Mouse (Mus musculus) gastrocnemius, postnatal 25 days (tissue): ENCODE data around the gene Doc2a. TPM values are rescaled to one million over a fixed set of nuclear protein-coding genes. Genes with fewer than 3 reads are reported as not detected.
A peak's percentile ranks its signal among the peaks of the same experiment; 100 is the strongest.

Source experiments
- DNase-seq: peaks from one replicate; pipeline ENCODE4 v3.0.0; 2022
- total RNA-seq, 2 experiments: library from RNA; stranded (reverse); gene quantifications; 1 replicate in 1 of 2; 2 replicates in 1 of 2; pipeline ENCODE4 v1.2.3; 2021

Doc2a gene
- total RNA-seq, 2 experiments from 2014 or later = not detected

DNA sequence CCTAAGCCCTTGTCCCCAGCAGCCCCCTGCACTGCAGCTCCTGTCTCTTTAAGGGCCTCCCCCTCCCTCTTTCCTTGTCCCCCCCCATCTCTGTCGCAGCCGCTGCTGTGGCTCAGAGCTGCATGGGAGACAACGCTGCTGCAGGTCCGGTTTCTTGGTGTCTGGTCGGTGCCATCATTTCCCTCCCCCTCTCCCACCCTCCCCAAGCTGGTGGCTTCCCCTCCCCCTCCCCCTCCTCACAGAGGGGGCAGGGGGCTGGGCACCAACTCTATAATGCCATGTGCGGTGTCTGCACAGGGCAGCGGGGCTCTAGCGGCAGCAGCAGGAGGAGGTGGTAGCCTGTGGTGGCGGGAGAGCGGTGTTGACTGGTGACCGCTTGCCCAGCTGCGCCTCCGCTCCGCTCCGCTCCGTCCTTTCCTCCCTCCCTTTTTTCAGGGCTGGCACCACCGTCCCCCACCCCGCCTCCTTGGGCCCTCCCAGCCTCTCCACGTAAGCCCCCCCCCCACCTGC, 24.0 kb upstream of the Doc2a start:
- peak; percentile 19 for DNase-seq

DNA sequence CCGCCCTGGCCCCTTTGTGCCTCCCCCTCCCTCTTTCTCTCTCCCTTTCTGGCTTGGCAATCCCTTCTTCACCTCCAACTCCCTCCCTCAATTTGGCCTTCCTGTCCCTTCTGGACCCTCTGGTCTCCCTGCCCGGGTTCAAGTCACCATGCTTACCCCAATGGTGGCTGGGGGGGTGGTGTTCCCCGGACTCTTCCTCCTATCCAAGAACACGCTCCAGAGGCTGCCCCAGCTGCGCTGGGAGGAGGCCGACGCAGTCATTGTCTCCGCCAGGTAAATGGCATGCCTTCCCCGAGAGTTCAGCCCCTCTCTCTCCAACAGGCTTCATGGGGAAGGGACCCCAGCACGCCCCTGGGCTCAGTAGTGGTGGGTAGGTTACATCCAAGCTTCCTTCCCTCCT, 23.3 kb upstream of the Doc2a start:
- no peak for DNase-seq

DNA sequence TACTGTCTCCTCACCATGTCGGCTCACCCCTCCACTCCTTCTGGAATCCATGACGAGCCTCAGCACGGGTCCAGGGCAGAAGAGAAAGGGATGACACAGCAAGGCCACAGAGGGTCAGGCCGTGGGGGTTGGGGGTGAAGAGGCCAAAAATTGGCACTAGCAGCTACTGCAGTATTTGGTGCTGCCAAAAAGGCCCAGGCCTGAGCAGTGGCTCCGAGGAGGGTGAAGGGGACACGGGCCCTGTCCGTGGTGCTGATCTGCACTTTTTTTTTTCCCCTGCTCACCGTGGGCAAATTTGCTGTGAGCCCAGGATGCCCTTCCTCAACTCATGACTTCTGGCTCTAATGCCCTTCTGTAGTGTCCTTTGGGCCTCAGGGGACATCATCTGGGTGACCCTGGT, 21.8 kb upstream of the Doc2a start:
- DNase-seq = no peak

DNA sequence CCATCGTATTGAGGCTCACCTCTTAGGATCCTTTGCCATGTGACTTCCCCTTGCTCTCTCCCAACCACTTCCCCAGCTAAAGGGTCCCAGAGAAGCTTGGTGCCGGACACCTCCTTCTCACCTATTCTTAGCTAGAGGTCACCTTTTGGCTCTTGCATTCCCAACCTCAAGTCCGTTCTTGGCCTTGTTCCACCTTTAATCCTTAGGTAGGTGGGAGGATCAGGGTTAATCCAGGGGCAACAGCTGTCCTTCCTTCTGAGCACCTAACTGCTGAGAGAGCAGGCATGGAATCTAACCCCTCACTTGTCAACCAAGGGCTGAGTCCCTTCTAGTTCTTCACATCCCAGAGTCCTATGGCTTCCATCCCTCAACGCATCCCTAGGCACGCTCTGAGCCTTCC, 21.3 kb upstream of the Doc2a start:
- no peak for DNase-seq

DNA sequence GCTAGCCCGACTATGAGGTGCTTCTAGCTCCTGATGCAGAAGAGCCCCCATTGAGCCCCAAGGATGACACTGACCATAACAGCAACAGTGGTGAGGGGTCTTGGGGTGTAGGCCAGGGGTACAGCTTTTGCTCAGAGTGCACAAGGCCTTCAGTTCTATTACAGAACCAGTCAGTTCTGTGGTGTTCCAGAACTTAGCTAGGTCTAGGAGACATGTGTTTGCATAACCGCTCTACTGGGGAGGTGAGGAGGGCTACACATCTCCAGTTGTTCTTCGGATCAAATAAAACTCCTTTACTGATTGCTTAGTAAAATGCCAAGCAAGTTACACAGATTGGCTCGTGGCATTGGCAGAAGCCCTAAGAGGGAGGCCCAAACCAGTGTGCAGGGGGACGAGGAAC, 15.7 kb upstream of the Doc2a start, which contains the start of gene 4930451I11Rik:
4930451I11Rik (minus strand) TSS at position 101 of the 400 bp plus-strand sequence.
- no peak for DNase-seq

DNA sequence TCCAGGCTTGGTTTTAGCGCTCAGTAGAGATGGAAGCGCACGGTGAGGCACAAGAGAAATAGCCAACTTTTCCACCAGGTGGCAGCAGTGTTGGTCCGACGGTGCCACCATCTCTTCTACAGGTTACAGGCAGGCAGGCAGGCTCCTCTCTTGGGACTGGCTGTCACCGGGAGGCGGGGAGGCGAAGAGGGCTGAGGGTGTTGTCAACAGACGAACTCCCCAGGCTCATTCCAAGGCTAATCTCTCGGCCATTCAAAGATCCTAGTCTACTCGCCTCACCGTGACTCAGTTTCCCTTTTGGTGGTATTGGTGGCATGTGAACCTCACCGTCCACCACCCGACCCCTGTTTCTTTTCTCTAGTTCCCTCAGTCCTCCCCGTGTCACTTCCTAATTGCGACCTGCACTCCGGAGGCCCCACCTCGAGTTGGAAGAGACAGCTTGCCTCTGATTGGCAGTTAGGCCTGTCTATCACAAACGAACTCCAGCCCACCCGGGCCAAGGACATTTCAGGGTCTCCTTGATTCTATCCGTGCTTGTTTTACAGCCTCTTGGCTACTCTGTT, 15.1 kb upstream of the Doc2a start:
- DNase-seq = peak; percentile 59

DNA sequence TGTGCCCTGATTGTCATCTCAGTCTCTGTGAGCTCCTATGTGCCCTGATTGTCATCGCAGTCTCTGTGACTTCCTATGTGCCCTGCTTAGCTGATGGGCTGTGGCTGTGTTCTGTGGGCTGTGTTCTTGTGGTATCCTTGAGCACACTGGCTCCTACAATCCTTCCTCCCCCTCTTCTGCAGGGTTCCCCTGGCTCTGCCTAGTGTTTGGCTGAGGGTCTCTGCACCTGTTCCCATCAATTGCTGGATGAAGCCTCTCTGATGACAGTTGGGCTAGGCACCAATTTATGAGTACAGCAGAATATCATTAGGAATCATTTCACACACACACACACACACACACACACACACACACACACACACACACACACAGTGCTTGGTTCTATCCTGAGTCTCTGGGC, 13.9 kb upstream of the Doc2a start:
- no peak for DNase-seq

DNA sequence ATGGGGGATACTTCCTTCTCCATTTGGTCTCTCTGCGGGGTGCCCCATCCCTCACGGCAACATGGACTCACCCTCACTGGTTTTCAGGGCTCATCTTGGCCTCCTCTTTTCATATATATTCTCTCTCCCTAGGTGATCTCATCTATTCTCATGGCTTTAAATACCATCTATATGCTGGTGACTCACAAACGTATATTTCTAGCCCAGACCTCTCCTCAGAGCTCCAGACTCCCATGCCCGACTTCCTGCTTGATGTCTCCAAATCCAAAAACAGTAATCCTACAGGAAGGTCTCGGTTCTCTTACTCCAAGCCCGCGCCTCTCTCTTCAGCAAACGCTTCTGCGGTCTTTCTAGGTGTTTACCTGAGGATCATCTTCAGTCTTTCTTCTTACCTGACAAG, 3.9 kb upstream of the Doc2a start:
- no peak for DNase-seq

DNA sequence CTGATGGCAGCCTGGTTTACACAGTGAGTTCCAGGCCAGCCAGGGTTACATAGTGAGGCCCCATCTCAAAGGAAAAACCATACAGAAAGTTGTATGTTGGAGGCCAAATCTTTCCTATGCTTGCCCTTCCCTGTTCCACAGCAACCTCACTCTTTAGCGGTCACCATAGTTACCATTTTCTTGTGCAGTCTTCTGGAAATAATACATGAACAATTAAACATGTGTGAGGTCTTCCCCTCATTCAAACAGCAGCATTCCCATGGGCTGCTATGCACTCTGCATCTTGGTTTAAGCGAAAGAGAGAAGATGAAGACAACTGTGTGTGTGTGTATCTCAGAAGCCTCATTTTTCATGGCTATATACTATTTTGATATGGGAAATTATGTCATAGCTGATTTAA, 1.7 kb upstream of the Doc2a start:
- DNase-seq = no peak

DNA sequence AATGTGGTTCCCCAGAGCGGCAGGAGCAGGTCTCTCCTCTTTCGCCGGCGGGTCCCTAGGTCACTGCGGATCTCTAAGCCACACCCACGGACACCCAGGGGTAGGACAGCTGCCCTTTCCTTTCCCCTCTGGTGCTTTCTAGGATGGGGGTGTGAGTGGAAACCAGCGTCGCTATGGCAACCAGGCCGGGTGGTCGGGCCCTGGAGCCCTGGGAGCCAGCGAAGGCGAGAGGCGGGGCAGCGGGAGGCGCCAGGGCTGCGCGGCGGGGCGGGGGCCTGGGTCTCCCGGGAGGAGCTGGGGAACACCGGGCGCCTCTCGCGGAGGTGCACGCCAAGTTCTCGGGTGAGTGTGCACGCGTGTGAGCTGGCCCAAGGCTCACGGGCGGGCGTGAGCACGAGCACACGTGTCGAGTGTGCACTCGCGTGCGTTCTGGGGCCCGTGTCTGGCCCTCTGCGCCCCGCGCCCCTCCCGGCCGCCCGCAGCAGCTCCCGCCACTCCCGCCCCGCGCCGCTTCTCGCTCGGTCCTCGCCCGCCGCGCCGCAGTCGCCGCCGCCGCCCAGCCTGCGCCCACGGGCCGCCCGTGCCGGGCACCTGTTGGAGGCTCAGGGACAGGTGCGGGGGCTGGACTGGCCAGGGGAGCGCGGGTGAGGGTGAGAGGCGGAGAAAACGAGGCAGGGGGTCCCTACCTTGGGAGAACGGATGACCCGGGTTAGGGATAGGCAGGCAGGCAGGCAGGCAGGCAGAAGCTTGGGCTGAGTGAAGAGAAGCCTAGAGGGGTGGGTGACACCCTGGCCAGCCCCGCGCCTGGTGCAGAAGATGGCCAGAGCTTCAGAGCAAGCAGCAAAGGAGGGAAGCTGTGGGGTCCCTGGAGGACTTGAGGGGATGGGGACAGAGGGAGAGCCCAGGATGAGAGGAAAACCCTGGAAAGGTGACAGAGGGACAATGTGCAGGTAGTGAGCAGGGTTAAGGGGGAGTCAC, 494 bp downstream of the Doc2a start:
- no peak for DNase-seq

DNA sequence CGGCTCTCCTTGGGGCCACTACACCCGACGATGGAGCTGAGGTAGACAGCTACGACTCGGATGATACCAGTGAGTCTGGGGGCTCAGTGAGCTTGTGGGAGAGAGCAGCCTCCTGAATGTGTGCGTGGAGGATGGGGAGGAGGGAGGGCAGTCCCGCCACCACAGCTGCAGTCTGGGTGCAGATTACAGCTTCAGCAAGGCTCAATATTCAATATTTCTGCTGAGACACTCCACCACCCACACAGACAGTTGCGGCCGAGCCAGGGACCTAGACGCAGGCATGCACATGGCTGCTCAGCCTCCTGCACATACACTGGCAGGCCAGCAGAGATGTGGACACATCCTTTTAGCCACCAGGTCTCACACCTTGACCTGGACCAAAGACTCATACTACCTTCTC, 1.6 kb downstream of the Doc2a start:
- no peak for DNase-seq

DNA sequence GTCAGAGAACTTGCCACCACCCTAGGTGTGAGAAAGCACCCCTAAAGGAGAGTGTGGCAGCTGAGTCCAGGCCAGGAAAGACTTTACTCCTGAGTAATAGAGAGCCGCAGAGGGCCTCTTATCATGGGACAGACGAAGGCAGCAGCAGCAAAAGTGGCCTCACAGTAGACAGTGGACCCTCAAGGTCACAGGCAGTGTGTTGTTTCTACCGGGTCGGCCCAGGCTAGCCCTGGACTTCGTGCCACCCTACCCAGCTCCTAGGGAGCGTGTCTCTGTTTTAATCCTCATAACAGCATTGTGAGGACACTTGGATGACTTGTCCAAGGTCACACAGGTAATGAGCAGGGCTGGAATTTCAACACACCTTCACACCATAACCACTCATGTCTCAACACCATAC, 2.9 kb downstream of the Doc2a start:
- DNase-seq = no peak

DNA sequence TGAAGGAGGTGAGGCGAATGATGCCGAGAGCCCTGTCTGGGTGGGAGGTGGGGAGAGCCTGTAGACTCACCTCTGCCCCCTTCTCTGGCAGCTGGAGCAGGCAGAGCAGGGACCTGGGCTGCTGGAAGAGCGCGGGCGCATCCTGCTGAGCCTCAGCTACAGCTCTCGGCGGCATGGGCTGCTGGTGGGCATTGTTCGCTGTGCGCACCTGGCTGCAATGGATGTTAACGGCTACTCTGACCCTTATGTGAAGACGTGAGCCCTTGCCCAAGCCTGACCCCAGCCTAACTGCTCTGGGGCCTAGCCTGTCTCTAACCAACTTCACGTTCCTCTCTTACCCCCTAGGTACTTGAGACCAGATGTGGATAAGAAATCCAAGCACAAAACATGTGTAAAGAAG, 4.0 kb downstream of the Doc2a start:
- DNase-seq = no peak

DNA sequence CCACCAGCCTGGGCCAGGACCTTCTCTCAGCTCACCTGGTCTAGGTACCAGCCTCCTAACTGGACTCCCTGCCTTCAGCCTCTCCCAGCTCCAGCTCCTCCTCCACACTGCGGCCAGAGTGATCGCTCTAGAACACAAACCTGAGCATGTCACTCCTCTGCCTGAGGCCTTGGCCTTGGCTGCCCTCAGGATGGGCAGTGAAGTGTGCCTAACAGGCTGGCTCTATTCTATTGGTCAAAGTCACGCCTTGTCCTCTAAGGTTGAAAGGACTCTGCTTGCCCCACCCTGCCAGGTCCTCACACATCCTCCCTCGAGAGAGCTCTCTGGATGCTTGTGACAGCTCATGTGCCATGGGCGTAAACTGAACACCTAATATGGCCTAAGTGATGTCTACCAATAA, 6.2 kb downstream of the Doc2a start:
- no peak for DNase-seq

DNA sequence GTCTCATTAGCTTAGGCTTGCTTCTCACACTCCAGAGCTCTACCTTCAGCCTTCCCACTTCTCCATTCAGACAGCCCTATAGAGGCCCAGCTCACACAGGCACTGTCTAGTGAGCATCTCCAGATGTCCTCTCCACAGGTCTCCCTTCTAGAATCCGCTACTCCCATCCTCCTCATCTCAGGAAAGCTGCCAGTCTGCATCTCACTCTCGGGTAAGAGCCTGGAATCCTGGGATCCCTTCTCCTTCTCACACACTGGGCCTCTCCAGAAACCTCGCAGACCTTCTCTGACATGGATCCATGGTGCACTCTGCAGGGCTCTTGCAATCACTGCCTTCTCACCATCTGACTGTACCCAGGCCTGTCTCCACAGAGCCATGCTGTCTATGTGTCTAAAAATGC, 8.4 kb downstream of the Doc2a start:
- DNase-seq = no peak

DNA sequence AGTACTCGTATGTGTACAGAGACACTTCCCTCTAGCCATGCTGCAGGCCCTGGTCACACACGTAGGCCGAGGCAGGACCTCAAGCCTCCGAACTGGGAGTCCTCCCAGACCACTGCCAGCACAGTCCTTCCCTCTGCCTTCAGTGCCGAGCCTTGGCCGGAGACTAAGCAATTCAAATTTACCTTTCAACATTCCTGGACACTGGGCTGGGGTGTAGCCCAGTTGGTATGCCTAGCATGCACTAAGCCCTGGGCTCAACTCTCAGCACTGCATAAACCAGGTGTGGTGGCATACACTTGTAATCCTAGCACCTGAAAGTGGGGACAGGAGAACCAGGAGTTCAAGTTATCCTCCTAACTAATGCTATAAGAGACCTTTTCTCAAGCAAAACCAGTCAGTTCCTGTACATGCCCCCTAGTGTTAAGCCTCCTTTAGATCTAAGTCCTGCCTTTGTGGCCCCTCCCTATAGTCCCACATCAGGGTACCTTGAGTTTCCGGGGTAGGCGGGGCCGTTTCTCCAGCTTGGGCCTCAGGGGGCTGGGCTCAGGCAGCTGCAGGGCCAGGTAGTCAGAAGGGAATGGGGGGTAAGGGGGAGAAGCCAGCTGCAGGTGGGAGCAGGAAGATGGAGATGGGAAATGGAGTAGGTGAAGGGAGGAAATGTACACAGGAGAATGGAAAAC, 9.7 kb downstream of the Doc2a start:
- no peak for DNase-seq

DNA sequence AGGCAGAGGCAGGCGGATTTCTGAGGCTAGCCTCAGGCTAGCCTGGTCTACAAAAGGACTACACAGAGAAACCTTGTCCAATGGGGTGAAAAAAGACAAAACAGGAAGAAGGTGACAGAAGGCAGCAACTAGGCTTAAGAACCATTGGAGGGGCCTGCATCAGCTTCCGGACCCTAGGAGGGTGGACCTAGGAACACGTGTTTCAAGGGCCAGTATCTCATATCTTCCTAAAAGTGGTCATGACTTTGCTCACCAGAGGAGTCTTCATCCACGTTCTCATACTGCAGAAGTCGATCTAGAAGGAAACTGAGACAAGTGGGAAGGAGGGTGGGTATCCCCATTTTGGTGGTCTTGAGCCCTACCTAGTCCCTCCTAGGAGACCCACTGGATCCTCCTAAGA, 13.8 kb downstream of the Doc2a start:
- no peak for DNase-seq

DNA sequence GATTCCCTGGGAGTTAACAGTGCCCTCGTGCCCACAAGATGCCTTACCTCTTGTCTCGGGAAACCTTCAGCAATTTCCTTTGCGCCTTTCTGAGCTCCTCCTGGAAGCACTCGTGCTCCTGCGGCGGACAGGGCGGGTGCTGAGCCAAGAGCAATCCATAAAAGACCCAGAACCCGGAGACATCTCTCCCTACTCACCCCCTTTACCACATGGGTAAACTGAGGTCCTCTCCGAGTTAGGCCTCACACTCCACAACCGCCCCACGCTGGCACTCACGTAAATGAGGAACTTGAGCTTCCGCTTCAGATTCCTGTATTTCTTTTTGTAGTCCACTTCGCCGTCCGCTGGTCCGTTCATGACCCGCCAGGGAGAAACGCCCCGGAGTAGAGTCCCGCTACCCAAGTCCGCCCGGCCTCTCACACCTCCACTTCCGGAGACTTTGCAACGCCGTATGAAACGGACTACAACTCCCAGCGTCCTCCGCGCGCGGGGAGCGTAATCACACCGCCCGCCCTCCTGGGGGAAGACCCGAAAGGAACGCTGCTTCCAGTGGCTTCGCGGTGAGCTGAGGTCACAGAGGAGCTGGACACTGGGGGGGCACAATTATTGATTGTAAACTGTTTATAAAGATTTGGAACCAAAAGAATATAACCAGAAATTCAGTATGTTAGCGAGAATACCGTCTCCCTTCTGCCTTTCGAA, 14.4 kb downstream of the Doc2a start, which contains the start of gene Hirip3:
Hirip3 (plus strand) TSS at position 544 of the 702 bp plus-strand sequence.
- peak; percentile 93 for DNase-seq

DNA sequence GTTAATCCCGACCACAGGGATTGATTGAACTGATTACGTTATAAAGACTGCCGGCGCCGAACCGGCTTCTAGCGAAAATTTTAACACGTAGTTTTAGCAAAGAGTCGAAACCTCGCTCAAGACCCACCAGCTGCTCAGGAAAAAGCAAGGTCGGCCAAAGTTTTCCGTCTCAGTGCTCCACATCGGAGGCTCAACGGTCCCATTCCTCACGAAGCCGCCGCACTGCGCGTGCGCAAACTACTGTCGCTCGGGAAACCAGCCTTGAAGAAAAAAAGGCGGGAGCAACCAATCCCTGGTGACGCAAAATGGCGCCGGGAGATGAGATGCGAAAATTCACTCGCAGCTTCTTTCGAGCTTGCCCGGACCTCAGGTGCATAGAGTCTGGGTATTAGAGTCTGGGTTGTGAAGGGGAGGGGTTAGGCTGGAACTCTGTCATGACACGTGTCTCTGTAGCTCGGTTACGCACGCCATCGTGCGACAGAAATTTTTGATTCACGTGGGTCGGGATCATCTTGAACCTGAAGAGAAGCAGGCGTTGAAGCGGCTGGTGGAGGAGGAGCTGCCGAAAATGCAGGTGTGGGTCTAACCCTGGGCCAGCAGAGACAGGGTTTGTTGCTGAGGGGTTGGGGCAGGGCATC, 15.1 kb downstream of the Doc2a start, which contains the start of gene Ino80e:
Ino80e (minus strand) TSS at position 231 of the 638 bp plus-strand sequence.
- peak; percentile 87 for DNase-seq

DNA sequence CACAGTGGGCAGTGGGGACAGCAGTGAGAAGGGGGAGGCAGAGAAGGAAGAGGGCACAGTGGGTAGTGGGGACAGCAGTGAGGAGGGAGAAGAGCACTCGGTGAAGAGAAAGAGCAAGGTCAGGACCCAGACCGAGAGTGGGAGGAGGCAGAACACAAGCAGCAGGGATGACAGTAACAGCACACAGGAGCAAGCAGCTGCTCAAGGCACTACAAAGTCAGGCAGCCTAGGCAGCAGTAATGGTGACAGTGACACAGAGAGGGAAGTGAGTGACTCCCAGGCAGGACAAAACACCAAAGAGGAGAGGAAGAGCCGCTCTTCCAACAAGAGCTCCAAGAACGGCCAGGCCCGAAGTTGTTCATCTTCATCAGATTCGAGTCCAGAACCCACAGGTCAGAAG, 16.6 kb downstream of the Doc2a start:
- DNase-seq = no peak

DNA sequence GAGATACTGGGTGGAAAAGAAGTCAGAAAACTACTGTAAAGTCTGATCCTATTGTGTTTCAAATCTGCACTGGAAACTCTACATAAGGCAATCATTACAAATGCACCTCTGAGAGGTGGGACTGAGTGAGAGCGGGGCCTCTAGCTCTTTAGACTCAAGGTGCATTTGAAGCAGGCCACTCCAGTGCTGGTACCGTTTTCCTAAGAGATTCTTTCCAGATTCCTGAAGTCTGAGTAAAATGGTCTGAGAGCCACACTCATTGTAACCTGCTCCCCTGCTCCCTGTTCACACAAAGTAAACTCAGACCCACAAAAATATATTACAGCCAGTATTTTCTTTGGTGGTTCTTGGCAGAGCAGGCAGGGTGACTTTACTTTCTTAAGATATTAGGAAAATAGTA, 20.3 kb downstream of the Doc2a start:
- DNase-seq = no peak

DNA sequence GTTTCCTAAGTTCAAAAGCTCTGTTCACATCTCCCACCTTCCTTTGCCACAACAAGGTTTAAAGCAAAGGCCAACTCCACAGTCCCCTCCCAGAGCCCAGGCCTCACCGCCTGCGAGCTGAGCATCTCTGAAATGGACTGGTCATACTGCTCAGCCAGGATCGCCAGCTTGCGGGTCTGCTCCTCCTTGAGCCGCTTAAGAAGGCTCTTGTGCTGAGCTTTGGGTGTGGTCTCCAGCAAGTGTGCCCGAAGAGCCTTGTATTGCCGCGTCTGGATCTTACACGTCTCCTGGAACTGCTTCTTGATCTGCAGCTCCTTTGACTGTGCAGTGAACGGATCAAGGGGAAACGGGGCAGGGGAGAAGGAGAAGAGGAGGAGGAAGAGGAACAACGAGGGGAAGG, 20.8 kb downstream of the Doc2a start:
- no peak for DNase-seq
